Mouse (Mus musculus): ENCODE data around the gene Rnf4. TPM values are rescaled to one million over a fixed set of nuclear protein-coding genes. Genes with fewer than 3 reads are reported as not detected.

Rnf4 gene
- total and polyA plus RNA-seq, 3 experiments, result 150 to 184 TPM; not detected in 1

GRCm38 (mm10) chr5:34289286-34289685 lies 46.8 kb upstream of the Rnf4 start:
- no peaks in the 10 kb centered on the region for H3K36me3 ChIP-seq (ENCODE audit: control insufficient read depth in 1 of 2, insufficient read depth in 2 of 2, low read length in 2 of 2)
- peaks cover 4 to 8% of the 10 kb centered on the region in 2 experiments; a peak in 3 of 4 replicates for H3K27me3 ChIP-seq (ENCODE audit: control insufficient read depth in 1 of 2, insufficient read depth in 2 of 2, low read length in 2 of 2)
- TF ChIP-seq MXI1 (IDR thresholded peaks at IDR 0.05; ENCODE audit: low read depth, low read length) (no peak), ELF1 (IDR thresholded peaks at IDR 0.05; ENCODE audit: low read depth, low read length) (no peak), USF2 (IDR thresholded peaks at IDR 0.05; ENCODE audit: borderline replicate concordance in 1 of 2, insufficient read depth in 1 of 2, low read depth in 1 of 2, low read length in 2 of 2) (no peak), CHD2 (IDR thresholded peaks at IDR 0.05; ENCODE audit: low read length) (no peak), USF1 (IDR thresholded peaks at IDR 0.05; ENCODE audit: low read depth, low read length) (no peak), JUND (IDR thresholded peaks at IDR 0.05; ENCODE audit: low read depth, low read length) (no peak), NRF1 (IDR thresholded peaks at IDR 0.05; ENCODE audit: insufficient read depth, low read depth, low read length, poor library complexity, severe bottlenecking) (no peak), ETS1 (IDR thresholded peaks at IDR 0.05; ENCODE audit: low read depth, low read length) (no peak)
- H3K4me3 ChIP-seq (ENCODE audit: control insufficient read depth in 1 of 2, insufficient read depth in 1 of 2, low read depth in 2 of 2, low read length in 2 of 2), result no peak overlapping the region
- no peaks in the 10 kb centered on the region for H3K9me3 ChIP-seq (replicated peaks; ENCODE audit: insufficient read depth, low read length)
- H3K79me2 ChIP-seq (ENCODE audit: control insufficient read depth, insufficient read depth, low read length, poor library complexity), result no peaks in the 10 kb centered on the region
- H3K9ac ChIP-seq (ENCODE audit: control insufficient read depth, low read depth, low read length, poor library complexity, severe bottlenecking), result no peak overlapping the region
- DNase-seq (ENCODE audit: low read depth, low spot score), result no peak
- no peak overlapping the region for H3K27ac ChIP-seq (ENCODE audit: control insufficient read depth, low read depth, low read length)
- no peaks in the 10 kb centered on the region for H3K4me1 ChIP-seq (ENCODE audit: control insufficient read depth in 1 of 2, insufficient read depth in 2 of 2, low read length in 2 of 2)

DNA sequence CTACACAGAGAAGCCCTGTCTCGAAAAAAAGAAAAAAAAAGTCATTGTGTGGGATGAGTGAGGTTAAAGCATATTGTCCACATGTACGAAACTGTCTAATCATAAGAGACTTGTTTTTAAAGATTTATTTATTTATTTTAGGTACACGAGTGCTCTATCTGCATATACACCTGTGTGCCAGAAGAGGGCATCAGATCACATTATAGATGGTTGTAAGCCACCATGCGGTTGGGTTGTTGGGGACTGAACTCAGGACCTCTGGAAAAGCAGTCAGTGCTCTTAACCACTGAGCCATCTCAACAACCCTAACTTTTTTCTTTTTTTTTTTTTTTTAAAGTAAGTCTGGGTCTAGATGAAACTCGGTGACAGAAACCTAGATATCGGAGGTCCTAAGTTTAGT lies 42.7 kb upstream of the Rnf4 start:
- peak; percentile 50 for DNase-seq (ENCODE audit: low read depth, low spot score)
- H3K27ac ChIP-seq (ENCODE audit: control insufficient read depth, low read depth, low read length), result no peak overlapping the region
- H3K9ac ChIP-seq (ENCODE audit: control insufficient read depth, low read depth, low read length, poor library complexity, severe bottlenecking), result no peak overlapping the region
- H3K36me3 ChIP-seq (ENCODE audit: control insufficient read depth in 1 of 2, insufficient read depth in 2 of 2, low read length in 2 of 2), result no peaks in the 10 kb centered on the region
- peaks cover 10 to 13% of the 10 kb centered on the region in 2 experiments for H3K27me3 ChIP-seq (ENCODE audit: control insufficient read depth in 1 of 2, insufficient read depth in 2 of 2, low read length in 2 of 2)
- no peak overlapping the region for H3K4me3 ChIP-seq (ENCODE audit: control insufficient read depth in 1 of 2, insufficient read depth in 1 of 2, low read depth in 2 of 2, low read length in 2 of 2)
- no peaks in the 10 kb centered on the region for H3K4me1 ChIP-seq (ENCODE audit: control insufficient read depth in 1 of 2, insufficient read depth in 2 of 2, low read length in 2 of 2)
- no peaks in the 10 kb centered on the region for H3K9me3 ChIP-seq (replicated peaks; ENCODE audit: insufficient read depth, low read length)
- no peaks in the 10 kb centered on the region for H3K79me2 ChIP-seq (ENCODE audit: control insufficient read depth, insufficient read depth, low read length, poor library complexity)
- peak in 2 of 3 experiments; percentile 45 to 50; a peak in 4 of 6 replicates for TF ChIP-seq CTCF (IDR thresholded peaks at IDR 0.05 in 2 of 3, conservative IDR thresholded peaks at IDR 0.05 in 1 of 3; ENCODE audit: control insufficient read depth in 1 of 3, insufficient read depth in 1 of 3, low read depth in 2 of 3, low read length in 3 of 3, poor library complexity in 1 of 3, severe bottlenecking in 1 of 3)
- peak; percentile 60 for TF ChIP-seq SMC3 (IDR thresholded peaks at IDR 0.05; ENCODE audit: low read depth, low read length)
- TF ChIP-seq CHD2 (IDR thresholded peaks at IDR 0.05; ENCODE audit: low read length), result no peak
- TF ChIP-seq TCF12 (IDR thresholded peaks at IDR 0.05; ENCODE audit: low read depth, low read length), result no peak
- no peak for TF ChIP-seq ZNF384 (IDR thresholded peaks at IDR 0.05; ENCODE audit: low read depth, low read length)
- TF ChIP-seq MYC (IDR thresholded peaks at IDR 0.05; ENCODE audit: low read depth, low read length), result 0 out of 2 replicates have a peak, but pooled peaks have one; percentile 47
- peak; percentile 46 for TF ChIP-seq RAD21 (IDR thresholded peaks at IDR 0.05; ENCODE audit: low read depth, low read length)
- TF ChIP-seq ETS1 (IDR thresholded peaks at IDR 0.05; ENCODE audit: low read depth, low read length), result no peak
- TF ChIP-seq ZC3H11A (IDR thresholded peaks at IDR 0.05; ENCODE audit: low read depth, low read length), result peak; percentile 37; the same call in 1 of the 2 replicates
